Mouse (Mus musculus) liver, embryonic 14.5 days (tissue): Measurements from ENCODE around the gene Prkg1.

Source experiments
- CTCF ChIP-seq: IDR thresholded peaks from 2 replicates; pipeline ENCODE4 v1.5.1; 2016; ENCODE audit warnings: antibody characterized with exemption, low read depth, control low read depth
- EP300 ChIP-seq: IDR thresholded peaks from 2 replicates; pipeline ENCODE4 v1.6.1; 2016; ENCODE audit warnings: antibody characterized with exemption, low read depth

- TF ChIP-seq EP300 (no peak), CTCF (no peak)
These were observed 690.7 kb downstream of the Prkg1 start for GRCm38 (mm10) chr19:31073959-31074716.
